Mouse (Mus musculus) MEL (cell line): Measurements from ENCODE around the gene Hes6.

Experiments used
- CHD2 ChIP-seq: IDR thresholded peaks from 2 replicates; pipeline ENCODE4 v1.6.1; 2011; ENCODE audit warnings: low read length, improper control_type of control experiment
- CTCF ChIP-seq, 3 experiments: IDR thresholded peaks in 2 of 3; conservative IDR thresholded peaks in 1 of 3; 2 replicates each; pipeline ENCODE4 v1.5.1; 2011 to 2012; ENCODE audit warnings: low read length in 3 of 3, low read depth in 2 of 3, mild to moderate bottlenecking in 2 of 3, improper control_type of control experiment in 1 of 3, inconsistent platforms in 1 of 3, mixed read lengths in 1 of 3, moderate library complexity in 1 of 3; ENCODE audit not compliant: control insufficient read depth in 1 of 3, insufficient read depth in 1 of 3, poor library complexity in 1 of 3, severe bottlenecking in 1 of 3
- E2F4 ChIP-seq: IDR thresholded peaks from 2 replicates; pipeline ENCODE4 v1.6.1; 2011; ENCODE audit warnings: low read depth, low read length, improper control_type of control experiment, borderline replicate concordance
- ELF1 ChIP-seq: IDR thresholded peaks from 2 replicates; pipeline ENCODE4 v1.6.1; 2014; ENCODE audit warnings: low read depth, mild to moderate bottlenecking, inconsistent platforms, low read length, improper control_type of control experiment, moderate library complexity
- EP300 ChIP-seq, 2 experiments: IDR thresholded peaks; 2 replicates each; pipeline ENCODE4 v1.6.1; 2011; ENCODE audit warnings: improper control_type of control experiment in 2 of 2, low read length in 2 of 2, low read depth in 1 of 2, mild to moderate bottlenecking in 1 of 2
- ETS1 ChIP-seq: IDR thresholded peaks from 2 replicates; pipeline ENCODE4 v1.6.1; 2012; ENCODE audit warnings: low read depth, mild to moderate bottlenecking, inconsistent platforms, low read length, improper control_type of control experiment, moderate library complexity
- JUND ChIP-seq: IDR thresholded peaks from 2 replicates; pipeline ENCODE4 v1.6.1; 2011; ENCODE audit warnings: low read depth, mild to moderate bottlenecking, improper control_type of control experiment, low read length
- NELFE ChIP-seq: IDR thresholded peaks from 2 replicates; pipeline ENCODE4 v1.6.1; 2011; ENCODE audit warnings: low read depth, low read length, improper control_type of control experiment
- POLR2A ChIP-seq, 2 experiments: IDR thresholded peaks; 2 replicates each; pipeline ENCODE4 v1.6.1; 2011 to 2012; ENCODE audit warnings: low read length in 2 of 2, mild to moderate bottlenecking in 2 of 2, control low read depth in 1 of 2, improper control_type of control experiment in 1 of 2, low read depth in 1 of 2, moderate library complexity in 1 of 2; ENCODE audit not compliant: control insufficient read depth in 1 of 2, insufficient read depth in 1 of 2, poor library complexity in 1 of 2
- RCOR1 ChIP-seq: IDR thresholded peaks from 2 replicates; pipeline ENCODE4 v1.6.1; 2012; ENCODE audit warnings: low read depth, mild to moderate bottlenecking, inconsistent platforms, low read length, improper control_type of control experiment
- USF1 ChIP-seq: IDR thresholded peaks from 2 replicates; pipeline ENCODE4 v1.6.1; 2014; ENCODE audit warnings: low read depth, mild to moderate bottlenecking, inconsistent platforms, low read length, improper control_type of control experiment, moderate library complexity
- ZKSCAN1 ChIP-seq: IDR thresholded peaks from 2 replicates; pipeline ENCODE4 v1.6.1; 2012; ENCODE audit warnings: low read depth, mild to moderate bottlenecking, inconsistent platforms, low read length, improper control_type of control experiment, moderate library complexity
- ZNF384 ChIP-seq: IDR thresholded peaks from 2 replicates; pipeline ENCODE4 v1.6.1; 2012; ENCODE audit warnings: low read depth, mild to moderate bottlenecking, inconsistent platforms, low read length, improper control_type of control experiment

DNA sequence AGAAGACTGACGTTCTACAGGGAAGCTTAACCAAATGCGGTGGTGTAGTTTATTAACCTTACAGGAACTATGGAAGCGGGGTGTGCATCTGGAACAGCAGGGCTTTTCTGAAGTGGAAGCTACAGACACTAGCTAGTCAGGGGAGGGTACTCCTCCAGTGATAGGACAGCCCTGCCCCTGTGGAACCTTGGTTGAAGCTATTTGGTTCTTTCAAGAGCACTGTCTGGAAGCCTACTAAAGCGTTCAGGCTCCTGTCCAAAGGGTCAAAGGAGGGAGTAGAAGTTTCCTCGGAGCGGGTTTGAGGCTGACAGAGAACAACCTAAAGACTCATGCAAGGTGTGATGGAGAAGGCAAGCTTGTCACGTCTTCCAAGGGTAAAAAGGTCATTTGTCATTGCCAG lies 46.2 kb upstream of the Hes6 start:
- TF ChIP-seq CTCF (IDR thresholded peaks at IDR 0.05 in 2 of 3, conservative IDR thresholded peaks at IDR 0.05 in 1 of 3; ENCODE audit: control insufficient read depth in 1 of 3, insufficient read depth in 1 of 3, low read depth in 2 of 3, low read length in 3 of 3, poor library complexity in 1 of 3, severe bottlenecking in 1 of 3) (no peak), CHD2 (no peak), ZNF384 (no peak), ETS1 (no peak), USF1 (no peak), EP300 (IDR thresholded peaks at IDR 0.05; ENCODE audit: low read depth in 1 of 2, low read length in 2 of 2) (no peak), ZKSCAN1 (no peak), JUND (no peak), POLR2A (IDR thresholded peaks at IDR 0.05; ENCODE audit: control insufficient read depth in 1 of 2, insufficient read depth in 1 of 2, low read depth in 1 of 2, low read length in 2 of 2, poor library complexity in 1 of 2) (no peak), RCOR1 (no peak), NELFE (no peak), ELF1 (no peak), E2F4 (no peak)
